ENCODE assay signal across 1 mouse cellular context in genomic region chr11:115519581-115519980, GRCm38 (mm10).
TF ChIP-seq lines count a peak whose summit lies in the region.

No protein-coding gene starts in this region.

TF ChIP-seq in CH12.LX, 34 proteins besides CTCF, POLR2A, EP300 and RAD21:
- TF ChIP-seq ZNF384 (IDR thresholded peaks at IDR 0.05; ENCODE audit: low read depth, low read length) (no peak; the same call in 1 of the 2 replicates), IRF4 (IDR thresholded peaks at IDR 0.05; ENCODE audit: low read depth, low read length) (peak; percentile 76; the same call in 1 of the 2 replicates)
